Comparison of ENCODE assay signal across 8 mouse cellular contexts in the genomic region with DNA sequence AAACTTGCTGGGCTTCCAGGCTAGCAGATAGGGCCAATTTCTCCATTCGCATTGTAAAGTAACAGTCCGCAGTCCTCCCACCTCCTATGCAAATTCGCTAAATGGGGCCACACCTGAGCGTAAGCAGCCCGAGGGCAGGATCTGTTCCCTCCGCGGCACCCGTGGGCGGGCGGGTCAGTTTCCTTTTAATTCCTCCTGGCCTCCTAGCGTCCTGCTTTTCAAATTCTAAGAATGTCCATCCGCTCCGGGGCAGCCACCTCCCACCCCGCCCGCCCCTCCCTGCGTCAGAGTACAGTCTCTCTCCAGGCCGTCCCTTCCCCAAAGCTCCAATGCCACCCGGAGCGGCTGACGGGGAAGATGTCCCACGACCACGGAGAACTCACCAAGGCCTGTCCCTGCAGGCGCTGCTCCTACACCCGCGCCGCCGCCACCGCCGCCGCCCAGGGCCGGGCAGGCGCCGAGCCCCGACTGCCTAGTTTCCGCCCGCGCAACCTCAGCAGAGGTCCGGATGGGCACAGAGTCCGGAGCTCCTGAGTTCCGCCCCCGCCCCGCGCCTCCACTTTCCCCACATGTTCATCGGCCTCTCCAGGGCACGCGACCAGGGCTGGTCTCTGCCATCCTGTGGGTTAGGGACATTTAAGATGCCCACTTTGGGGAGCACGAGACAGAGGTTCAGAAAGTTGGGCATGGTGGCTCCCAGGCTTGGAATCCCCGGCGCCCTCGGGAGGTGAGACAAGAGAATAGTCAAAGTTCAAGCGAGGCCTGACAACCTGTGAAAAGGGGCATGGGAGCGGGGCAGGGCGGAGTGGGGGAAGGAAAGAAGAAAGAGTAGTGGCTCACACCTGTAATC. TPM values are rescaled to one million over a fixed set of nuclear protein-coding genes. Genes with fewer than 3 reads are reported as not detected.
DNase-seq lines count a peak whose midpoint lies in the region; ATAC-seq and TF ChIP-seq lines count a peak whose summit lies in the region.

No protein-coding gene starts in this region.

- H3K27ac ChIP-seq in cortical plate, adult 2 months (ENCODE audit: insufficient read depth, low read length): no peak overlapping the region
- peak overlapping the region; percentile 60 for H3K27ac ChIP-seq in intestine, embryonic 14.5 days (ENCODE audit: low read depth)
- peak overlapping the region; percentile 87 for H3K27ac ChIP-seq in midbrain, embryonic 10.5 days (replicated peaks)

- H3K9me3 ChIP-seq in intestine, embryonic 14.5 days (ENCODE audit: control insufficient read depth, low read length): no peaks in the 10 kb centered on the region
- no peaks in the 10 kb centered on the region for H3K9me3 ChIP-seq in midbrain, embryonic 10.5 days (replicated peaks)

- no peaks in the 10 kb centered on the region for H3K4me1 ChIP-seq in cortical plate, adult 2 months (ENCODE audit: control insufficient read depth, insufficient read depth, low read length)
- H3K4me1 ChIP-seq in intestine, embryonic 14.5 days (replicated peaks; ENCODE audit: control insufficient read depth, insufficient read depth, low read length): peaks cover 22% of the 10 kb centered on the region
- H3K4me1 ChIP-seq in midbrain, embryonic 10.5 days: peaks cover 37% of the 10 kb centered on the region

- DNase-seq in gastrocnemius, postnatal 14 days: peak; percentile 83
- peak; percentile 98 for DNase-seq in intestine, embryonic 14.5 days (ENCODE audit: low spot score)
- peak; percentile 77 to 78 for DNase-seq in left cerebral cortex, postnatal 36 days (ENCODE audit: low spot score in 2 of 2)
- DNase-seq in midbrain, embryonic 10.5 days (ENCODE audit: low spot score): peak; percentile 89
- peak; percentile 59 to 65 for DNase-seq in right cerebral cortex, postnatal 36 days (ENCODE audit: low spot score in 2 of 2)
- DNase-seq in yolk sac, embryonic 10.5 days (ENCODE audit: low spot score): peak; percentile 88

- H3K36me3 ChIP-seq in intestine, embryonic 14.5 days (ENCODE audit: control insufficient read depth, insufficient read depth, low read length): peaks cover 23% of the 10 kb centered on the region
- peaks cover 32% of the 10 kb centered on the region for H3K36me3 ChIP-seq in midbrain, embryonic 10.5 days

- peak overlapping the region; percentile 79 for H3K4me2 ChIP-seq in intestine, embryonic 14.5 days (ENCODE audit: low read length)

- H3K9ac ChIP-seq in intestine, embryonic 14.5 days (ENCODE audit: low read length): peak overlapping the region; percentile 72

- TF ChIP-seq POLR2A in cortical plate, adult 2 months (IDR thresholded peaks at IDR 0.05; ENCODE audit: extremely low read depth, insufficient read depth, low read length): 0 out of 2 replicates have a peak, but pooled peaks have one; percentile 2

- ATAC-seq in activated CD4-positive, CD25-positive, alpha-beta regulatory T cell, adult 4 months: peak; percentile 66
- peak; percentile 91 for ATAC-seq in intestine, embryonic 14.5 days (replicated peaks; ENCODE audit: low FRiP score, low TSS enrichment, low read depth)

- WGBS in intestine, embryonic 14.5 days: under 1% methylated on average over 53 of the region's 53 CpGs
- under 1% methylated on average over 53 of the region's 53 CpGs for WGBS in midbrain, embryonic 10.5 days

- peaks cover 24% of the 10 kb centered on the region for H3K27me3 ChIP-seq in intestine, embryonic 14.5 days (replicated peaks; ENCODE audit: control insufficient read depth, insufficient read depth, low read length)
- H3K27me3 ChIP-seq in midbrain, embryonic 10.5 days (ENCODE audit: low read depth, poor library complexity, severe bottlenecking): peaks cover 42% of the 10 kb centered on the region

- intact Hi-C loops in gastrocnemius, postnatal 14 days (cut with DNase I; ENCODE audit: low total_unique reads): no loop called here
- intact Hi-C loops in left cerebral cortex, postnatal 36 days (cut with DNase I): no loop called here

- TF ChIP-seq CTCF in cortical plate, adult 2 months (IDR thresholded peaks at IDR 0.05; ENCODE audit: extremely low read depth, insufficient read depth, low read length): 0 out of 2 replicates have a peak, but pooled peaks have one; percentile 3

- peak overlapping the region; percentile 49 for H3K4me3 ChIP-seq in cortical plate, adult 2 months (ENCODE audit: insufficient read depth, low read length)
- H3K4me3 ChIP-seq in intestine, embryonic 14.5 days (ENCODE audit: low read depth, low read length): peak overlapping the region; percentile 62
- H3K4me3 ChIP-seq in midbrain, embryonic 10.5 days: peak overlapping the region; percentile 82

RNA-seq across cellular contexts. Expression of gene Zfp296, which starts 3.9 kb away (rescaled TPM):
- 1 to 10 TPM in 1 of 2 experiments, under 1 TPM in 1; 0.46 to 2.3 TPM for polyA plus RNA-seq in activated CD4-positive, CD25-positive, alpha-beta regulatory T cell, adult 4 months (2017; shearing (Covaris generic))
- polyA plus RNA-seq in cortical plate, adult 2 months (2012; rRNA removed): 2.9 and 3.3 TPM in 2 replicates
- total RNA-seq in gastrocnemius, postnatal 14 days (2021): under 1 TPM in 1 of 2 experiments, not detected in 1; 0.27 TPM
- polyA plus RNA-seq in intestine, embryonic 14.5 days (2014; fragmentation: Nextera tagmentation; extraction: Ambion mirVana): 1.1 and 1.4 TPM in 2 replicates
- 1 to 10 TPM; 1.2 to 1.3 TPM for total RNA-seq in left cerebral cortex, postnatal 36 days (2021)
- polyA plus RNA-seq in midbrain, embryonic 10.5 days (2016; fragmentation: Nextera tagmentation; extraction: Ambion mirVana): 0.10 and 0.22 TPM in 2 replicates

RNA-seq across cellular contexts. Expression of gene Gemin7, which starts 4.2 kb away (rescaled TPM):
- polyA plus RNA-seq in activated CD4-positive, CD25-positive, alpha-beta regulatory T cell, adult 4 months (2017; shearing (Covaris generic)): 10 to 100 TPM; 88.3 to 91.8 TPM
- polyA plus RNA-seq in cortical plate, adult 2 months (2012; rRNA removed): 54.2 and 57.8 TPM in 2 replicates
- 10 to 100 TPM; 50.0 to 55.1 TPM for total RNA-seq in gastrocnemius, postnatal 14 days (2021)
- polyA plus RNA-seq in intestine, embryonic 14.5 days (2014; fragmentation: Nextera tagmentation; extraction: Ambion mirVana): 176 and 180 TPM in 2 replicates
- 10 to 100 TPM; 52.6 to 54.1 TPM for total RNA-seq in left cerebral cortex, postnatal 36 days (2021)
- polyA plus RNA-seq in midbrain, embryonic 10.5 days (2016; fragmentation: Nextera tagmentation; extraction: Ambion mirVana): 177 TPM in 2 replicates

RNA-seq across cellular contexts. Expression of gene Ppp1r37, which starts 10.3 kb away (rescaled TPM):
- polyA plus RNA-seq in activated CD4-positive, CD25-positive, alpha-beta regulatory T cell, adult 4 months (2017; shearing (Covaris generic)): 1 to 10 TPM; 3.2 TPM
- 152 and 153 TPM in 2 replicates for polyA plus RNA-seq in cortical plate, adult 2 months (2012; rRNA removed)
- 10 to 100 TPM; 34.4 to 34.5 TPM for total RNA-seq in gastrocnemius, postnatal 14 days (2021)
- 4.4 and 6.0 TPM in 2 replicates for polyA plus RNA-seq in intestine, embryonic 14.5 days (2014; fragmentation: Nextera tagmentation; extraction: Ambion mirVana)
- total RNA-seq in left cerebral cortex, postnatal 36 days (2021): 100 to 1,000 TPM; 135 to 140 TPM
- 20.3 and 20.5 TPM in 2 replicates for polyA plus RNA-seq in midbrain, embryonic 10.5 days (2016; fragmentation: Nextera tagmentation; extraction: Ambion mirVana)

RNA-seq across cellular contexts. Expression of gene Clasrp, which starts 31.1 kb away (rescaled TPM):
- polyA plus RNA-seq in activated CD4-positive, CD25-positive, alpha-beta regulatory T cell, adult 4 months (2017; shearing (Covaris generic)): 1 to 10 TPM; 8.4 to 9.7 TPM
- polyA plus RNA-seq in cortical plate, adult 2 months (2012; rRNA removed): 140 and 162 TPM in 2 replicates
- 10 to 100 TPM; 10.6 to 12.0 TPM for total RNA-seq in gastrocnemius, postnatal 14 days (2021)
- 41.4 and 46.4 TPM in 2 replicates for polyA plus RNA-seq in intestine, embryonic 14.5 days (2014; fragmentation: Nextera tagmentation; extraction: Ambion mirVana)
- 100 to 1,000 TPM in 1 of 2 experiments, 10 to 100 TPM in 1; 65.1 to 110 TPM for total RNA-seq in left cerebral cortex, postnatal 36 days (2021)
- 51.8 and 61.1 TPM in 2 replicates for polyA plus RNA-seq in midbrain, embryonic 10.5 days (2016; fragmentation: Nextera tagmentation; extraction: Ambion mirVana)

RNA-seq across cellular contexts. Expression of gene Nkpd1, which starts 55.5 kb away (rescaled TPM):
- polyA plus RNA-seq in activated CD4-positive, CD25-positive, alpha-beta regulatory T cell, adult 4 months (2017; shearing (Covaris generic)): not detected
- 0.98 and 1.1 TPM in 2 replicates for polyA plus RNA-seq in cortical plate, adult 2 months (2012; rRNA removed)
- total RNA-seq in gastrocnemius, postnatal 14 days (2021): not detected
- polyA plus RNA-seq in intestine, embryonic 14.5 days (2014; fragmentation: Nextera tagmentation; extraction: Ambion mirVana): 0.09 and 0.27 TPM in 2 replicates
- under 1 TPM; 0.68 to 0.94 TPM for total RNA-seq in left cerebral cortex, postnatal 36 days (2021)
- 0.06 TPM in 2 replicates for polyA plus RNA-seq in midbrain, embryonic 10.5 days (2016; fragmentation: Nextera tagmentation; extraction: Ambion mirVana)
